Mouse (Mus musculus) testis, adult 2 months (tissue): ENCODE measurements around the gene Mpdz.

Source experiments
- CTCF ChIP-seq: fragments of 200-500 bp; IDR thresholded peaks from 2 replicates; pipeline ENCODE4 v1.5.1; 2012; ENCODE audit warnings: low read depth, mild to moderate bottlenecking, inconsistent platforms, low read length, moderate library complexity; ENCODE audit not compliant: control insufficient read depth, insufficient read depth, insufficient replicate concordance
- POLR2A ChIP-seq: fragments of 200-500 bp; IDR thresholded peaks from 2 replicates; pipeline ENCODE4 v1.6.1; 2012; ENCODE audit warnings: low read depth, mild to moderate bottlenecking, inconsistent platforms, low read length, moderate library complexity; ENCODE audit not compliant: control insufficient read depth

GRCm38 (mm10) chr4:81458921-81459320, 16.3 kb upstream of the Mpdz start:
- TF ChIP-seq POLR2A: no peak
- TF ChIP-seq CTCF: no peak
